Mouse (Mus musculus) kidney, adult 2 months (tissue): ENCODE data around the gene Alyref. TPM values are rescaled to one million over a fixed set of nuclear protein-coding genes. Genes with fewer than 3 reads are reported as not detected.

ENCODE experiments used
- DNase-seq: peaks from one replicate; pipeline ENCODE4 v3.0.0; 2021
- H3K27ac ChIP-seq: fragments of 200-500 bp; 2 replicates; pipeline ENCODE4 v1.5.1; 2012; ENCODE audit warnings: low read depth, low read length, control low read depth, inconsistent platforms; ENCODE audit not compliant: insufficient read depth
- H3K27me3 ChIP-seq: fragments of 200-500 bp; replicated peaks from 2 replicates; pipeline ENCODE4 v1.6.1; 2012; ENCODE audit warnings: mild to moderate bottlenecking, moderate library complexity, low read length, inconsistent platforms; ENCODE audit not compliant: control insufficient read depth, insufficient read depth
- H3K36me3 ChIP-seq: fragments of 200-500 bp; 2 replicates; pipeline ENCODE4 v1.6.1; 2012; ENCODE audit warnings: mild to moderate bottlenecking, moderate library complexity, low read length, inconsistent platforms; ENCODE audit not compliant: control insufficient read depth, insufficient read depth
- H3K4me1 ChIP-seq: fragments of 200-500 bp; 2 replicates; pipeline ENCODE4 v1.6.1; 2011; ENCODE audit warnings: low read length; ENCODE audit not compliant: control insufficient read depth, insufficient read depth
- H3K4me3 ChIP-seq: fragments of 200-500 bp; 2 replicates; pipeline ENCODE4 v1.5.1; 2011; ENCODE audit warnings: mild to moderate bottlenecking, low read depth, low read length, control low read depth; ENCODE audit not compliant: insufficient read depth
- CTCF ChIP-seq: fragments of 200-500 bp; conservative IDR thresholded peaks from 2 replicates; pipeline ENCODE4 v1.5.1; 2011; ENCODE audit warnings: low read depth, mild to moderate bottlenecking, control low read depth, low read length, moderate library complexity, mixed read lengths; ENCODE audit not compliant: insufficient read depth, insufficient read length
- POLR2A ChIP-seq: fragments of 200-500 bp; IDR thresholded peaks from one replicate; pipeline ENCODE4 v1.6.1; 2011; ENCODE audit warnings: low read depth, low read length, control low read depth
- WGBS: fragments of 180-500 bp; shearing (Covaris S2); methylation state at CpG from one replicate; pipeline ENCODE4 v1.1.7; 2018; 5-methylcytosine and 5-hydroxymethylcytosine counted together
- polyA plus RNA-seq: library from polyadenylated mRNA; depleted of rRNA; stranded (reverse); fragments of >200 nt; gene quantifications from 2 replicates; pipeline ENCODE4 v1.2.3, GENCODE M21; 2012

The Alyref gene
- polyA plus RNA-seq, 1 experiment, result 29.0 TPM

- H3K4me3 ChIP-seq, result peak overlapping the region; percentile 69
- peak; percentile 77 for TF ChIP-seq POLR2A
- TF ChIP-seq CTCF, result no peak
- peak overlapping the region; percentile 66 for H3K27ac ChIP-seq
- H3K27me3 ChIP-seq, result no peaks in the 10 kb centered on the region
- H3K4me1 ChIP-seq, result peaks cover 19% of the 10 kb centered on the region
- peak; percentile 91 for DNase-seq
- WGBS, result under 1% methylated on average over 52 of the region's 53 CpGs
- H3K36me3 ChIP-seq, result peaks cover 4% of the 10 kb centered on the region
Measured at GRCm38 (mm10) chr11:120624680-120625111, 26.5 kb upstream of the Alyref start.

- peaks cover 16% of the 10 kb centered on the region for H3K4me1 ChIP-seq
- H3K36me3 ChIP-seq, result peaks cover 4% of the 10 kb centered on the region
- H3K27ac ChIP-seq, result peak overlapping the region; percentile 66
- TF ChIP-seq CTCF, result peak; percentile 72
- no peak for TF ChIP-seq POLR2A
- peak overlapping the region; percentile 69 for H3K4me3 ChIP-seq
- DNase-seq, result peak; percentile 85
- 8% methylated on average over 30 of the region's 30 CpGs for WGBS
- no peaks in the 10 kb centered on the region for H3K27me3 ChIP-seq
Measured at GRCm38 (mm10) chr11:120623961-120624679, 26.0 kb upstream of the Alyref start.

GRCm38 (mm10) chr11:120622805-120623204 is 24.6 kb upstream of the Alyref start:
- H3K27me3 ChIP-seq, result no peaks in the 10 kb centered on the region
- no peak overlapping the region for H3K27ac ChIP-seq
- TF ChIP-seq CTCF (no peak), POLR2A (no peak)
- peaks cover 13% of the 10 kb centered on the region; the same call in 1 of the 2 replicates for H3K4me1 ChIP-seq
- 92% methylated on average over 6 of the region's 6 CpGs for WGBS
- DNase-seq, result no peak
- H3K4me3 ChIP-seq, result no peak overlapping the region
- H3K36me3 ChIP-seq, result peaks cover 7% of the 10 kb centered on the region

GRCm38 (mm10) chr11:120620195-120620594 is 22.0 kb upstream of the Alyref start:
- DNase-seq, result no peak
- H3K36me3 ChIP-seq, result peaks cover 7% of the 10 kb centered on the region
- TF ChIP-seq POLR2A (no peak), CTCF (no peak)
- no peak overlapping the region for H3K4me3 ChIP-seq
- peaks cover 20% of the 10 kb centered on the region for H3K4me1 ChIP-seq
- H3K27ac ChIP-seq, result no peak overlapping the region
- 94% methylated on average over 14 of the region's 14 CpGs for WGBS
- H3K27me3 ChIP-seq, result no peaks in the 10 kb centered on the region

- Histone ChIP-seq H3K4me1 (peaks cover 15% of the 10 kb centered on the region), H3K4me3 (no peak overlapping the region), H3K36me3 (peaks cover 7% of the 10 kb centered on the region), H3K27ac (0 out of 2 replicates have a peak overlapping the region, but pooled peaks have one; percentile 1), H3K27me3 (no peaks in the 10 kb centered on the region)
- no peak for DNase-seq
- 88% methylated on average over 25 of the region's 25 CpGs for WGBS
- TF ChIP-seq POLR2A, result no peak
- TF ChIP-seq CTCF, result no peak
Measured at GRCm38 (mm10) chr11:120618619-120619535, 20.7 kb upstream of the Alyref start.

- no peak for TF ChIP-seq POLR2A
- TF ChIP-seq CTCF, result no peak
- Histone ChIP-seq H3K4me3 (peak within 1 kb of the TSS; percentile 83), H3K27ac (peak within 1 kb of the TSS; percentile 95), H3K36me3 (peaks cover 5% of the 10 kb centered on the region; the same call in 1 of the 2 replicates), H3K4me1 (peaks cover 14% of the 10 kb centered on the region), H3K27me3 (no peaks in the 10 kb centered on the region)
- under 1% methylated on average over 56 of the region's 56 CpGs for WGBS
- DNase-seq, result peak; percentile 98
Measured at GRCm38 (mm10) chr11:120617519-120618112, 19.5 kb upstream of the Alyref start, which contains the start of gene Pcyt2. Gene Pcyt2, minus strand, starts transcription at chr11:120617936.
